Mouse (Mus musculus) CH12.LX (cell line): ENCODE measurements at regions not wholly inside any gene's neighbourhood (a gene's known extent, or its start where the extent isn't known, plus 50 kb on each side); places are given as distances from the start of the nearest gene placed in this dataset.

Experiments
- DNase-seq: peaks from one replicate; pipeline ENCODE4 v3.0.0-alpha.2; 2013; ENCODE audit errors: extremely low read depth
- H3K27ac ChIP-seq: 2 replicates; pipeline ENCODE4 v1.5.1; 2012; ENCODE audit warnings: low read depth, mild to moderate bottlenecking, control low read depth, moderate library complexity; ENCODE audit not compliant: insufficient read depth
- H3K27me3 ChIP-seq: replicated peaks from 2 replicates; pipeline ENCODE3; 2012; ENCODE audit warnings: inconsistent platforms
- H3K36me3 ChIP-seq, 2 experiments: replicated peaks in 1 of 2; 2 replicates each; pipeline versions ENCODE3 to v1.6.1; 2012; ENCODE audit warnings: inconsistent platforms in 1 of 2, low read length in 1 of 2, mild to moderate bottlenecking in 1 of 2, mixed read lengths in 1 of 2, moderate library complexity in 1 of 2; ENCODE audit not compliant: control insufficient read depth in 1 of 2, insufficient read depth in 1 of 2
- H3K4me1 ChIP-seq, 2 experiments: 2 replicates each; pipeline ENCODE4 v1.6.1; 2012; ENCODE audit warnings: inconsistent platforms in 1 of 2, moderate library complexity in 1 of 2; ENCODE audit not compliant: insufficient read depth in 2 of 2, control insufficient read depth in 1 of 2
- H3K4me2 ChIP-seq: 2 replicates; pipeline ENCODE4 v1.6.1; 2012; ENCODE audit warnings: low read depth, mild to moderate bottlenecking, control low read depth; ENCODE audit not compliant: poor library complexity, insufficient read depth, severe bottlenecking
- H3K4me3 ChIP-seq, 3 experiments: fragments of 150-350 bp in 1 of 3; sonication (generic) in 1 of 3; replicated peaks in 1 of 3; 2 replicates each; pipeline versions ENCODE3 to v1.5.1; 2011 to 2012; ENCODE audit warnings: low read depth in 2 of 3, low read length in 2 of 3, mild to moderate bottlenecking in 2 of 3, moderate library complexity in 2 of 3, control low read depth in 1 of 3, improper control_type of control experiment in 1 of 3, inconsistent platforms in 1 of 3, mixed read lengths in 1 of 3; ENCODE audit not compliant: poor library complexity in 1 of 3
- H3K79me2 ChIP-seq: replicated peaks from 2 replicates; pipeline ENCODE4 v1.6.1; 2012; ENCODE audit warnings: mild to moderate bottlenecking, moderate library complexity; ENCODE audit not compliant: control insufficient read depth, poor library complexity, insufficient read depth, severe bottlenecking; ENCODE audit errors: extremely low read depth
- H3K9ac ChIP-seq: 2 replicates; pipeline ENCODE4 v1.6.1; 2012; ENCODE audit warnings: low read depth, mild to moderate bottlenecking, control low read depth, moderate library complexity; ENCODE audit not compliant: insufficient read depth
- H3K9me3 ChIP-seq: replicated peaks from 2 replicates; pipeline ENCODE3; 2012; ENCODE audit warnings: low read length, inconsistent platforms, mixed read lengths
- BHLHE40 ChIP-seq: IDR thresholded peaks from 2 replicates; pipeline ENCODE4 v1.6.1; 2011; ENCODE audit warnings: mild to moderate bottlenecking, low read depth, low read length, improper control_type of control experiment
- CHD2 ChIP-seq: IDR thresholded peaks from 2 replicates; pipeline ENCODE4 v1.6.1; 2011; ENCODE audit warnings: low read length, improper control_type of control experiment
- CTCF ChIP-seq, 2 experiments: IDR thresholded peaks in 1 of 2; conservative IDR thresholded peaks in 1 of 2; 2 replicates each; pipeline ENCODE4 v1.5.1; 2011 to 2012; ENCODE audit warnings: low read depth in 2 of 2, low read length in 2 of 2, improper control_type of control experiment in 1 of 2, inconsistent platforms in 1 of 2, mild to moderate bottlenecking in 1 of 2, moderate library complexity in 1 of 2
- E2F4 ChIP-seq: IDR thresholded peaks from 2 replicates; pipeline ENCODE4 v1.6.1; 2011; ENCODE audit warnings: low read depth, low read length, improper control_type of control experiment; ENCODE audit not compliant: insufficient replicate concordance
- ELF1 ChIP-seq: IDR thresholded peaks from 2 replicates; pipeline ENCODE4 v1.6.1; 2014; ENCODE audit warnings: low read depth, mild to moderate bottlenecking, inconsistent platforms, low read length, improper control_type of control experiment
- EP300 ChIP-seq: IDR thresholded peaks from 2 replicates; pipeline ENCODE4 v1.6.1; 2011; ENCODE audit warnings: low read length, improper control_type of control experiment
- GABPA ChIP-seq: IDR thresholded peaks from 2 replicates; pipeline ENCODE4 v1.6.1; 2012; ENCODE audit warnings: low read depth, low read length, improper control_type of control experiment, inconsistent platforms; ENCODE audit not compliant: insufficient replicate concordance
- HCFC1 ChIP-seq: IDR thresholded peaks from 2 replicates; pipeline ENCODE4 v1.6.1; 2012; ENCODE audit warnings: low read depth, mild to moderate bottlenecking, inconsistent platforms, low read length, improper control_type of control experiment
- JUN ChIP-seq: IDR thresholded peaks from 2 replicates; pipeline ENCODE4 v1.6.1; 2011; ENCODE audit warnings: low read depth, mild to moderate bottlenecking, low read length, improper control_type of control experiment, moderate library complexity; ENCODE audit not compliant: insufficient read depth
- MAFK ChIP-seq: IDR thresholded peaks from 2 replicates; pipeline ENCODE4 v1.6.1; 2011; ENCODE audit warnings: low read length, improper control_type of control experiment; ENCODE audit not compliant: insufficient replicate concordance
- MAX ChIP-seq: IDR thresholded peaks from 2 replicates; pipeline ENCODE4 v1.6.1; 2011; ENCODE audit warnings: low read length, improper control_type of control experiment
- MAZ ChIP-seq: IDR thresholded peaks from 2 replicates; pipeline ENCODE4 v1.6.1; 2012; ENCODE audit warnings: low read depth, mild to moderate bottlenecking, inconsistent platforms, low read length, improper control_type of control experiment, moderate library complexity
- MEF2A ChIP-seq: IDR thresholded peaks from 2 replicates; pipeline ENCODE4 v1.6.1; 2014; ENCODE audit warnings: low read depth, mild to moderate bottlenecking, inconsistent platforms, low read length, improper control_type of control experiment, borderline replicate concordance
- MXI1 ChIP-seq: IDR thresholded peaks from 2 replicates; pipeline ENCODE4 v1.6.1; 2011; ENCODE audit warnings: mild to moderate bottlenecking, low read depth, low read length, improper control_type of control experiment
- MYC ChIP-seq: IDR thresholded peaks from 2 replicates; pipeline ENCODE4 v1.6.1; 2011; ENCODE audit warnings: low read depth, mild to moderate bottlenecking, improper control_type of control experiment, low read length
- NELFE ChIP-seq: IDR thresholded peaks from 2 replicates; pipeline ENCODE4 v1.6.1; 2011; ENCODE audit warnings: low read depth, low read length, improper control_type of control experiment
- PAX5 ChIP-seq: IDR thresholded peaks from 2 replicates; pipeline ENCODE4 v1.6.1; 2012; ENCODE audit warnings: low read length, inconsistent platforms, mixed read lengths
- RCOR1 ChIP-seq: conservative IDR thresholded peaks from 2 replicates; pipeline ENCODE4 v1.6.1; 2012; ENCODE audit warnings: low read depth, mild to moderate bottlenecking, inconsistent platforms, low read length, improper control_type of control experiment
- SMC3 ChIP-seq: IDR thresholded peaks from 2 replicates; pipeline ENCODE4 v1.6.1; 2011; ENCODE audit warnings: low read depth, low read length, improper control_type of control experiment
- TBP ChIP-seq: conservative IDR thresholded peaks from 2 replicates; pipeline ENCODE4 v1.6.1; 2011; ENCODE audit warnings: low read depth, low read length, improper control_type of control experiment
- TCF12 ChIP-seq: IDR thresholded peaks from 2 replicates; pipeline ENCODE4 v1.6.1; 2014; ENCODE audit warnings: low read depth, mild to moderate bottlenecking, inconsistent platforms, low read length, improper control_type of control experiment
- USF2 ChIP-seq: conservative IDR thresholded peaks from 2 replicates; pipeline ENCODE4 v1.6.1; 2011; ENCODE audit warnings: low read depth, low read length, improper control_type of control experiment
- ZC3H11A ChIP-seq: IDR thresholded peaks from 2 replicates; pipeline ENCODE4 v1.6.1; 2012; ENCODE audit warnings: low read depth, mild to moderate bottlenecking, inconsistent platforms, low read length, improper control_type of control experiment
- ZKSCAN1 ChIP-seq: IDR thresholded peaks from 2 replicates; pipeline ENCODE4 v1.6.1; 2012; ENCODE audit warnings: low read depth, inconsistent platforms, low read length, improper control_type of control experiment, borderline replicate concordance
- dilution Hi-C: fragments of 300-500 bp; cut with MboI; formaldehyde crosslinking; loops from 2 replicates; pipeline ENCODE4 v1.14.3; 2020; ENCODE audit warnings: low sequenced_read_pairs; ENCODE audit not compliant: extremely low pct_unique_long_range_greater_than_20kb, extremely low pct_ligation_motif_present
- in situ Hi-C: fragments of 300-500 bp; cut with MboI; formaldehyde crosslinking; loops from 3 replicates; pipeline ENCODE4 v1.14.3; 2019; ENCODE audit warnings: low sequenced_read_pairs, low pct_ligation_motif_present, low pct_unique_long_range_greater_than_20kb, mixed read lengths

GRCm38 (mm10) chr5:144621967-144622366, 76.3 kb downstream of the Nptx2 start:
- Histone ChIP-seq H3K27ac (no peak overlapping the region), H3K4me2 (no peak overlapping the region), H3K27me3 (no peaks in the 10 kb centered on the region), H3K36me3 (no peaks in the 10 kb centered on the region), H3K9ac (no peak overlapping the region), H3K4me3 (no peak overlapping the region), H3K4me1 (no peaks in the 10 kb centered on the region), H3K9me3 (peaks cover 17% of the 10 kb centered on the region), H3K79me2 (no peaks in the 10 kb centered on the region)
- dilution Hi-C loops (no loop called here), in situ Hi-C loops (no loop called here)
- no peak for TF ChIP-seq MYC
- TF ChIP-seq MAFK: no peak
- TF ChIP-seq E2F4: no peak
- TF ChIP-seq RCOR1: no peak
- no peak for TF ChIP-seq CTCF (conservative IDR thresholded peaks at IDR 0.05 in 1 of 2, IDR thresholded peaks at IDR 0.05 in 1 of 2; ENCODE audit: low read depth in 2 of 2, low read length in 2 of 2)
- TF ChIP-seq MAZ: no peak
- TF ChIP-seq ELF1: no peak
- TF ChIP-seq USF2: no peak
- TF ChIP-seq ZC3H11A: no peak
- TF ChIP-seq NELFE: no peak
- TF ChIP-seq PAX5: no peak
- TF ChIP-seq TBP: no peak
- no peak for TF ChIP-seq JUN
- no peak for TF ChIP-seq BHLHE40
- no peak for DNase-seq

GRCm38 (mm10) chr5:144623358-144623757, 77.7 kb downstream of the Nptx2 start:
- H3K4me2 ChIP-seq: no peak overlapping the region
- no peaks in the 10 kb centered on the region for H3K36me3 ChIP-seq
- H3K9me3 ChIP-seq: peaks cover 17% of the 10 kb centered on the region
- H3K4me3 ChIP-seq: no peak overlapping the region
- in situ Hi-C loops: no loop called here
- no peak overlapping the region for H3K27ac ChIP-seq
- no peaks in the 10 kb centered on the region for H3K79me2 ChIP-seq
- no peaks in the 10 kb centered on the region for H3K27me3 ChIP-seq
- dilution Hi-C loops: no loop called here
- H3K9ac ChIP-seq: no peak overlapping the region
- DNase-seq: no peak
- TF ChIP-seq HCFC1: no peak
- no peak for TF ChIP-seq GABPA
- TF ChIP-seq JUN: no peak
- no peak for TF ChIP-seq SMC3
- TF ChIP-seq TBP: no peak
- no peak for TF ChIP-seq MAZ
- TF ChIP-seq CHD2: no peak
- no peak for TF ChIP-seq E2F4
- no peak for TF ChIP-seq MAX
- TF ChIP-seq MEF2A: no peak
- no peak for TF ChIP-seq TCF12
- TF ChIP-seq ZKSCAN1: no peak
- no peak for TF ChIP-seq BHLHE40
- no peak for TF ChIP-seq MXI1
- no peak for TF ChIP-seq MYC
- TF ChIP-seq USF2: no peak
- TF ChIP-seq EP300: no peak
- H3K4me1 ChIP-seq: no peaks in the 10 kb centered on the region
